Mouse (Mus musculus) right cerebral cortex, adult 2 months (tissue): ENCODE measurements around the gene Gemin7.
"Not testable (repeated sequence)": the region's sequence is repeated elsewhere in the genome, so short reads cannot be mapped to it uniquely, and the experiment has no call there.

Experiments used
- DNase-seq, 2 experiments: peaks; one replicate each; pipeline ENCODE4 v3.0.0; 2021 to 2022; ENCODE audit warnings: low spot score in 2 of 2

Gene Gemin7

GRCm38 (mm10) chr7:19577141-19577852 is at the start of gene Gemin7, which contains the start of gene Zfp296:
Gemin7 (minus strand) TSS chr7:19577595.
Zfp296 (plus strand) TSS chr7:19577287.
- no peak for DNase-seq

- DNase-seq = no peak
Measured at GRCm38 (mm10) chr7:19623433-19623832, 46.0 kb upstream of the Gemin7 start.

GRCm38 (mm10) chr7:19622241-19622640 is 44.8 kb upstream of the Gemin7 start:
- DNase-seq = no peak

GRCm38 (mm10) chr7:19620811-19621210 is 43.4 kb upstream of the Gemin7 start:
- peak; percentile 50 to 60 for DNase-seq

- peak; percentile 80 to 83 for DNase-seq
Measured at GRCm38 (mm10) chr7:19619004-19619801, 41.8 kb upstream of the Gemin7 start.

- DNase-seq = no peak
Measured at GRCm38 (mm10) chr7:19615036-19615577, 37.7 kb upstream of the Gemin7 start.

GRCm38 (mm10) chr7:19610969-19611368 is 33.6 kb upstream of the Gemin7 start:
- no peak for DNase-seq

- DNase-seq = no peak
Measured at GRCm38 (mm10) chr7:19609641-19610332, 32.4 kb upstream of the Gemin7 start.

GRCm38 (mm10) chr7:19607291-19607690 is 29.9 kb upstream of the Gemin7 start:
- DNase-seq = no peak

GRCm38 (mm10) chr7:19604606-19605214 is 27.3 kb upstream of the Gemin7 start:
- DNase-seq = not testable (repeated sequence)

- peak; percentile 93 to 94 for DNase-seq
Measured at GRCm38 (mm10) chr7:19603849-19604605, 26.6 kb upstream of the Gemin7 start, which contains the start of gene Clasrp. Clasrp (minus strand) TSS chr7:19604486.

GRCm38 (mm10) chr7:19603055-19603454 is 25.7 kb upstream of the Gemin7 start:
- DNase-seq = no peak

- no peak for DNase-seq
Measured at GRCm38 (mm10) chr7:19600562-19600961, 23.2 kb upstream of the Gemin7 start.

GRCm38 (mm10) chr7:19593061-19593730 is 15.8 kb upstream of the Gemin7 start:
- no peak for DNase-seq

- DNase-seq = peak; percentile 77 to 81
Measured at GRCm38 (mm10) chr7:19589917-19590316, 12.5 kb upstream of the Gemin7 start.

- DNase-seq = peak; percentile 40 to 43
Measured at GRCm38 (mm10) chr7:19589207-19589606, 11.8 kb upstream of the Gemin7 start.

- DNase-seq = no peak
Measured at GRCm38 (mm10) chr7:19586269-19586668, 8.9 kb upstream of the Gemin7 start.

GRCm38 (mm10) chr7:19580634-19581033 is 3.2 kb upstream of the Gemin7 start:
- no peak for DNase-seq

GRCm38 (mm10) chr7:19579751-19580150 is 2.4 kb upstream of the Gemin7 start:
- no peak for DNase-seq

GRCm38 (mm10) chr7:19578436-19578835 is 1.0 kb upstream of the Gemin7 start:
- no peak for DNase-seq
